Mouse (Mus musculus) gastrocnemius, postnatal 25 days (tissue): Measurements from ENCODE around the gene Ung. TPM values are rescaled to one million over a fixed set of nuclear protein-coding genes. Genes with fewer than 3 reads are reported as not detected.

Experiments used
- DNase-seq: peaks from one replicate; pipeline ENCODE4 v3.0.0; 2022
- long read RNA-seq, 2 experiments: library from polyadenylated mRNA; stranded (forward); transcript quantifications; one replicate each; pipeline ENCODE4 v2.0.0; 2021
- total RNA-seq, 2 experiments: library from RNA; stranded (reverse); gene quantifications; 1 replicate in 1 of 2; 2 replicates in 1 of 2; pipeline ENCODE4 v1.2.3; 2021

The Ung gene
- total RNA-seq, result 10 to 100 TPM; 10.5 TPM
- long read RNA-seq, experiment 1, transcript Ung-202 (6 exons, 2,136 nt), result major isoform, 8 of 9 reads
- long read RNA-seq, experiment 1, partial matches to known transcripts, result 0 of 9 reads
- long read RNA-seq, experiment 1, other reads (novel, unspliced or antisense), result 1 of 9 reads
- long read RNA-seq, experiment 2, transcript Ung-202 (6 exons, 2,136 nt), result major isoform, 5 of 7 reads
- long read RNA-seq, experiment 2, partial matches to known transcripts, result 0 of 7 reads
- long read RNA-seq, experiment 2, other reads (novel, unspliced or antisense), result 2 of 7 reads

- no peak for DNase-seq
Measured at GRCm38 (mm10) chr5:114130211-114130605, at the start of gene Ung. Ung (plus strand) TSS chr5:114130386.

- no peak for DNase-seq
Measured at GRCm38 (mm10) chr5:114085501-114085900, 44.7 kb upstream of the Ung start.

GRCm38 (mm10) chr5:114087875-114088480 lies 42.2 kb upstream of the Ung start:
- DNase-seq, result no peak

- DNase-seq, result no peak
Measured at GRCm38 (mm10) chr5:114090421-114091013, 39.7 kb upstream of the Ung start.

- DNase-seq, result peak; percentile 52
Measured at GRCm38 (mm10) chr5:114091057-114091807, 39.0 kb upstream of the Ung start, which contains the start of gene Svop. Svop (minus strand) TSS chr5:114091570.

- DNase-seq, result peak; percentile 90
Measured at GRCm38 (mm10) chr5:114099709-114100389, 30.3 kb upstream of the Ung start.

GRCm38 (mm10) chr5:114100390-114101099 lies 29.6 kb upstream of the Ung start:
- DNase-seq, result no peak

- no peak for DNase-seq
Measured at GRCm38 (mm10) chr5:114101873-114102272, 28.3 kb upstream of the Ung start.

GRCm38 (mm10) chr5:114102807-114103206 lies 27.4 kb upstream of the Ung start:
- no peak for DNase-seq

GRCm38 (mm10) chr5:114106391-114106935 lies 23.7 kb upstream of the Ung start:
- DNase-seq, result no peak

GRCm38 (mm10) chr5:114113334-114113733 lies 16.9 kb upstream of the Ung start:
- DNase-seq, result no peak

GRCm38 (mm10) chr5:114115030-114115429 lies 15.2 kb upstream of the Ung start:
- DNase-seq, result no peak

- no peak for DNase-seq
Measured at GRCm38 (mm10) chr5:114116586-114116985, 13.6 kb upstream of the Ung start.

GRCm38 (mm10) chr5:114119806-114120205 lies 10.4 kb upstream of the Ung start:
- no peak for DNase-seq

GRCm38 (mm10) chr5:114126008-114126407 lies 4.2 kb upstream of the Ung start:
- DNase-seq, result no peak

- no peak for DNase-seq
Measured at GRCm38 (mm10) chr5:114126499-114127244, 3.5 kb upstream of the Ung start.

- peak; percentile 77 for DNase-seq
Measured at GRCm38 (mm10) chr5:114127374-114128349, 2.5 kb upstream of the Ung start, which contains the start of gene Alkbh2. Alkbh2 (minus strand) TSS chr5:114128218.

- no peak for DNase-seq
Measured at GRCm38 (mm10) chr5:114129550-114130210, 506 bp upstream of the Ung start.
